Mouse (Mus musculus): ENCODE results near the gene Vkorc1l1. TPM values are rescaled to one million over a fixed set of nuclear protein-coding genes. Genes with fewer than 3 reads are reported as not detected.
"Not testable (repeated sequence)": the region's sequence is repeated elsewhere in the genome, so short reads cannot be mapped to it uniquely, and the experiment has no call there.

Gene Vkorc1l1
- polyA plus RNA-seq, 1 experiment from 2014 or later: 22.7 TPM

DNA sequence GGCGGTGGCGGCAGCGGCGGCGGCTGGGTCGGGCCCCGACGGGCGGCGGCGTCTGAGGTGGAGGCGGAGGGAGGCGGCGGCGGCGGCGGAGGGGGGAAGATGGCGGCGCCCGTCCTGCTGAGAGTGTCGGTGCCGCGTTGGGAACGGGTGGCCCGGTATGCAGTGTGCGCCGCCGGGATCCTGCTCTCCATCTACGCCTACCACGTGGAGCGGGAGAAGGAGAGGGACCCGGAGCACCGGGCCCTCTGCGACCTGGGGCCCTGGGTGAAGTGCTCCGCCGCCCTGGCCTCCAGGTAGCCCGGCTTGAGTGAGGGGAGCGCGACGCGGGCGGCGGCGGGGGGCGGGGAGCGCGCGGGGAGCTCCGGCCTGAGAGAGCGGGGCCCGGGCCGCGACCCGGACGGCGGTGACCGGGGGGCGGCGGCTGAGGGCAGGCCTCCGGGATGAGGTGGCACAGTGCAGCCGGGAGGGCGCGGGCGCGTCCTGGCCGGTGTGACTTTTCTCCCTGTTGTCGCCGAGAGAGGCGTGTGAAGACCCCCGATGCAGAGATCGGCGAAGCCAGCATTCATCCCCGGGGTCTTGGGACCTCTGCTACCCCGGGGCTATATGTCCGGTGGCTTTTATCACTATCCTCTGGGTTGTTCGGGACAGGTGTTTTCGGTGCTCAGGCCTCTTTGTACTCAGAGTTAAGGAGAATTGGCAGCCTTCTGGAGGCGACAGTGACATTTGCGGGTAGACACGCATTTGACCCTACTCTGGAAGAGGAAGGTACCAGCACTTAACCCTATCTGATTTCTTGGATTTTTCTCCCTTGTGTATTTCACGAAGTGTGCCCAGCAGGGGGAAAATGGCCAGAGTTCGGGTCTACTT is 536 bp downstream of the Vkorc1l1 start:
- peak overlapping the region; percentile 82 for H3K4me2 ChIP-seq
- H3K9ac ChIP-seq: peak overlapping the region; percentile 81
- H3K4me3 ChIP-seq (ENCODE audit: low read depth, low read length): peak overlapping the region; percentile 89
- H3K27ac ChIP-seq (ENCODE audit: low read depth): peak overlapping the region; percentile 54; the same call in 1 of the 2 replicates
- TF ChIP-seq CTCF (IDR thresholded peaks at IDR 0.05; ENCODE audit: low read depth): 0 out of 2 replicates have a peak, but pooled peaks have one; percentile 9
- H3K36me3 ChIP-seq (ENCODE audit: insufficient read depth); H3K9me3 ChIP-seq (ENCODE audit: low read depth, low read length); H3K27me3 ChIP-seq (ENCODE audit: insufficient read depth, low read length); H3K4me1 ChIP-seq (ENCODE audit: insufficient read depth): not testable (repeated sequence)
- under 1% methylated on average over 49 of the region's 82 CpGs for WGBS
- peak; percentile 65 for ATAC-seq (ENCODE audit: insufficient read depth)
- DNase-seq: peak; percentile 35

DNA sequence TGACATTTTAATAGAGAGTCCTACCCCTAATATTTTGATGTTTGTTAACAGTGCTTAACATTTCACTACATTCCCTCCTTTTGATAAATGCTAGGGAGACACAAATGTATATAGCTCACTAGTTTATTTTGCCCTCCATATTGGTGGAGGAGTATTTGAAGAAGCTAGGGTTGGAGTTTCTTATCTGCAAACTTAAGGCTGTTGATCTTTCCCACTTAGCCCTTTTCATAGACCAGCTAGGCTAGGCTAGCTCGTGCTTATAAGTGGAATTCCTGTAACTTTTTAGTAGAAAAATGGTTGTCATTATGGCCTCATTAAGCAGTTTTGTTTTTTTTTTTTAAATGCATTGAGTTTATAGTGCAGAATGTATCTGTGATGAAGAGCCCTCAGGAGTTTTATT is 1.6 kb downstream of the Vkorc1l1 start:
- Histone ChIP-seq H3K9ac (no peak overlapping the region), H3K27me3 (ENCODE audit: insufficient read depth, low read length) (no peaks in the 10 kb centered on the region), H3K4me2 (peak overlapping the region; percentile 42), H3K9me3 (ENCODE audit: low read depth, low read length) (no peaks in the 10 kb centered on the region), H3K27ac (ENCODE audit: low read depth) (no peak overlapping the region), H3K4me1 (ENCODE audit: insufficient read depth) (no peaks in the 10 kb centered on the region), H3K36me3 (ENCODE audit: insufficient read depth) (peaks cover 7% of the 10 kb centered on the region; the same call in 1 of the 2 replicates), H3K4me3 (ENCODE audit: low read depth, low read length) (no peak overlapping the region)
- ATAC-seq (ENCODE audit: insufficient read depth) (no peak), DNase-seq (no peak)
- 63% methylated on average over 1 of the region's 1 CpGs for WGBS
- TF ChIP-seq CTCF (IDR thresholded peaks at IDR 0.05; ENCODE audit: low read depth): no peak

DNA sequence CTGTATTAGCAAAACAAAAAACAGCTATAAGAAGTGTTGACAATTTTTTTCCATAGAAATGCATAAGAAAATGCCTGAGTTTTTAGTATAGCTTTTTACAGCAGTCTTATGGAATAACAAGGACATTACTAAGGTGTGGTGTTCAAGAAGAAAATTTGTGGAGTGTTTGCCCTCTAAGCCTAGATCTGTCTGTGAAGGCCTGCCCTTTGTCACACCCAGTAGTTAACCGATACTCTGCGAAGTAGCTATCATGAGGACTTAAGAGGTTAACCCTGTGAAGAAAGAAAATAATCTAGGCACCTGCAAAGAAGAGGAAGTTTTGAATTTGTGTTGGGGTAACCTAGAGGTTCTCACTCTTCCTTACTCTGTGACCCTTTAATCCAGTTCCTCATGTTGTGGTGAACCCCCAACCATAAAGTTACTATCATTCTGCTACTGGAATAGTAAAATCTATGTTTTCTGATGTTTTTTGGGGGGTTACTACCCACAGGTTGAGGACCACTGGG is 5.8 kb downstream of the Vkorc1l1 start:
- ATAC-seq (ENCODE audit: insufficient read depth): no peak
- Histone ChIP-seq H3K4me3 (ENCODE audit: low read depth, low read length) (no peak overlapping the region), H3K9me3 (ENCODE audit: low read depth, low read length) (no peaks in the 10 kb centered on the region), H3K36me3 (ENCODE audit: insufficient read depth) (peaks cover 7% of the 10 kb centered on the region; the same call in 1 of the 2 replicates), H3K27ac (ENCODE audit: low read depth) (no peak overlapping the region), H3K4me2 (no peak overlapping the region), H3K9ac (no peak overlapping the region), H3K4me1 (ENCODE audit: insufficient read depth) (no peaks in the 10 kb centered on the region), H3K27me3 (ENCODE audit: insufficient read depth, low read length) (no peaks in the 10 kb centered on the region)
- 84% methylated on average over 2 of the region's 2 CpGs for WGBS
- DNase-seq: no peak
- no peak for TF ChIP-seq CTCF (IDR thresholded peaks at IDR 0.05; ENCODE audit: low read depth)

DNA sequence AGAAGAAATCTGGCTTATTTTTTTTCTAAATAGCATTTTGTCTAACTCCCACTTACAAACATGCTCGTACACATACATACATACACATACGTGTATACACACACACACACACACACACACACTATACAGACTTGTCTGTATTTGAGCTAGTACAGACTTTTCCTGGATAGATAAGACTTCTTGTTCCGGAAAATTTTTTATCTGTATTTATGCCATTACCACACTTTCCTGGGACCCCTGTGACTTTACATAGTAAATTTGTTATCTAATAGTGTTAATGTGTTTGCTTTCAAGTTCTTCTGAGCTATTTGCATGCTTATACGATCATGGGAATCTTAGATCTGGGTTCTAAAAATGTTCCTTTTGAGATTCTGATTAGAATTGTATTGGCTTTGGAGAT is 10.4 kb downstream of the Vkorc1l1 start:
- no peak for TF ChIP-seq CTCF (IDR thresholded peaks at IDR 0.05; ENCODE audit: low read depth)
- no peaks in the 10 kb centered on the region for H3K4me1 ChIP-seq (ENCODE audit: insufficient read depth)
- 0 out of 2 replicates have a peak, but pooled peaks cover 2% of the 10 kb centered on the region for H3K36me3 ChIP-seq (ENCODE audit: insufficient read depth)
- WGBS: 89% methylated on average over 4 of the region's 4 CpGs
- no peak overlapping the region for H3K27ac ChIP-seq (ENCODE audit: low read depth)
- H3K27me3 ChIP-seq (ENCODE audit: insufficient read depth, low read length): no peaks in the 10 kb centered on the region
- H3K4me2 ChIP-seq: no peak overlapping the region
- no peak for ATAC-seq (ENCODE audit: insufficient read depth)
- H3K9ac ChIP-seq: no peak overlapping the region
- no peak overlapping the region for H3K4me3 ChIP-seq (ENCODE audit: low read depth, low read length)
- H3K9me3 ChIP-seq (ENCODE audit: low read depth, low read length): no peaks in the 10 kb centered on the region
- no peak for DNase-seq

DNA sequence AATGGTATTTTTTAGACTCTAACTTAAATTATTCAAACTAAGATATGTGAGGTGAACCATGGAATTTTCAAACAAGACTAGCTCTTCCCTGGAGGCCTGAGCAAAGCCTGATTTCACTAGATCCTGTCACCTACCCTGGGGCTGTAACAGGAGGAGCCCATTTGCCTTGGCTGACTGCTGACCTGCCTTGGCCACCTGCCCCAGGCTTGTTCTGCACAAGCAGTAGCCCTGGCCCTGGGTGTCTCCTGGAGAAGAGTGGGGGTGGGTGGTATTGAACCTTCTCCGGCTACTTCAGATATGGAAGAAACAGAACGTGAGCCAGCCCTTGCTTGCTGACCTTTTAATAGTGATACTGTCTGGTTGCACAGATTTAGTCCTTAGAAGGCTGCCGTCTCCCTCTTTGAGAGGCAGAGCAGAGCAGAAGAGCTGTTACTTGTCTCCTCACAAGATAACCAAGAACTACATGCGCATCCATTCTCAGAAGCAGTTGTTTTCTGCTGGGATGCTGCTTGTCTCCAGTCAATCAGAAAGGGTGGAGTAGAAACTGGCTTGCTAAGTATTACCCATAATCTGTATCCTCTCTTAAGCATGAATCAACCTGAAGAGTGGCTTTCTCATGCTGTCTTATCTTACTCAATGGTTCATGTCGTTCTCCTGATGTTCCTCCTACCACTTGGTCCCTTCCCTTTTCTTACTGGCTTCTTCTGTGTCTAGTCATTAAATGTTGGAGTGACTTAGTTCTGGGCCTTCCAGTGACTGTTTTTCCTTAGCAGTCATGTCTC is 12.9 kb downstream of the Vkorc1l1 start:
- DNase-seq (no peak), ATAC-seq (ENCODE audit: insufficient read depth) (no peak)
- WGBS: 75% methylated on average over 5 of the region's 5 CpGs
- Histone ChIP-seq H3K4me2 (no peak overlapping the region), H3K4me3 (ENCODE audit: low read depth, low read length) (no peak overlapping the region), H3K36me3 (ENCODE audit: insufficient read depth) (0 out of 2 replicates have a peak, but pooled peaks cover 2% of the 10 kb centered on the region), H3K27ac (ENCODE audit: low read depth) (no peak overlapping the region), H3K9me3 (ENCODE audit: low read depth, low read length) (no peaks in the 10 kb centered on the region), H3K9ac (no peak overlapping the region), H3K27me3 (ENCODE audit: insufficient read depth, low read length) (no peaks in the 10 kb centered on the region), H3K4me1 (ENCODE audit: insufficient read depth) (no peaks in the 10 kb centered on the region)
- no peak for TF ChIP-seq CTCF (IDR thresholded peaks at IDR 0.05; ENCODE audit: low read depth)

DNA sequence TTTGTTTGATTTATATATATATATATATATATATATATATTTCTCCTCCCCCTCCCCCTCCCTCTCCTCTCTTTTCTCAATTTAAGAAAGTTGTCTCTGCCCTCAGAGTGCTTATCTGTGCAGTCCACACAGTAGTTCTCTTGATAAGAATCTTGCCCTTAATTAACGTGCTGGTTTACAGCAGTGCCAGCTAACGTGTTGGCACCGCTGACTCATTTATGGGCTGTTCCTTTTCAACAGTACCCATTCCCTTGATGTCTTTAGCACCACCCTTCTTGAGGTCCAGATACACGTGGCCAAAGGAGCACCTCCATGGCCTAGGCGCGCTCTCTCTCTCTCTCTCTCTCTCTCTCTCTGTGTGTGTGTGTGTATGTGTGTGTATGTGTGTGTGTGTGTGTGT is 14.0 kb downstream of the Vkorc1l1 start:
- no peak for TF ChIP-seq CTCF (IDR thresholded peaks at IDR 0.05; ENCODE audit: low read depth)
- no peak overlapping the region for H3K4me3 ChIP-seq (ENCODE audit: low read depth, low read length)
- ATAC-seq (ENCODE audit: insufficient read depth) (no peak), DNase-seq (no peak)
- no peaks in the 10 kb centered on the region for H3K4me1 ChIP-seq (ENCODE audit: insufficient read depth)
- no peak overlapping the region for H3K4me2 ChIP-seq
- H3K27ac ChIP-seq (ENCODE audit: low read depth): no peak overlapping the region
- no peak overlapping the region for H3K9ac ChIP-seq
- no peaks in the 10 kb centered on the region for H3K9me3 ChIP-seq (ENCODE audit: low read depth, low read length)
- 80% methylated on average over 6 of the region's 6 CpGs for WGBS
- H3K27me3 ChIP-seq (ENCODE audit: insufficient read depth, low read length): no peaks in the 10 kb centered on the region
- 0 out of 2 replicates have a peak, but pooled peaks cover 5% of the 10 kb centered on the region for H3K36me3 ChIP-seq (ENCODE audit: insufficient read depth)

DNA sequence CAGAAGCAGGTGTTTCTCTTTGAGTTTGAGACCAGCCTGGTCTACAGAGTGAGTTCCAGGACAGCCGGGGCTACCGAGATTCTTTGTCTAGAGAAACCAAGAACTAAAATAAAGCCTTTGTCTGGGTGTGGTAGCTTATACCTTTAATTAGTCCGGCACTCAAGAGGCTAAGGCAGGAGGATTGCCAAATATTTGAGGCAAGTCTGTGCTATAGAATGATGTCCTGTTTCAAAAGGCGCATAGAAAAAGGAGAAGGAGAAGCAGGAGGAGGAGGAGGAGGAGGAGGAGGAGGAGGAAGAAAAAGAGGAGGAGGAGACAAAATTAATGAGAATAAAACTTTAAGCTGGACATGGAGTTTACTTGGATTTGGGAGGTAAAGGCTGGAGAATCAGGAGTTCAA is 21.5 kb downstream of the Vkorc1l1 start:
- H3K36me3 ChIP-seq (ENCODE audit: insufficient read depth): 0 out of 2 replicates have a peak, but pooled peaks cover 3% of the 10 kb centered on the region
- no peaks in the 10 kb centered on the region for H3K4me1 ChIP-seq (ENCODE audit: insufficient read depth)
- no peak overlapping the region for H3K4me3 ChIP-seq (ENCODE audit: low read depth, low read length)
- H3K4me2 ChIP-seq: no peak overlapping the region
- no peak for DNase-seq
- H3K9ac ChIP-seq: no peak overlapping the region
- no peaks in the 10 kb centered on the region for H3K27me3 ChIP-seq (ENCODE audit: insufficient read depth, low read length)
- 72% methylated on average over 4 of the region's 4 CpGs for WGBS
- no peaks in the 10 kb centered on the region for H3K9me3 ChIP-seq (ENCODE audit: low read depth, low read length)
- H3K27ac ChIP-seq (ENCODE audit: low read depth): no peak overlapping the region
- ATAC-seq (ENCODE audit: insufficient read depth): no peak
- no peak for TF ChIP-seq CTCF (IDR thresholded peaks at IDR 0.05; ENCODE audit: low read depth)
